Mouse (Mus musculus) kidney, adult 2 months (tissue): ENCODE results near the gene Lpp.

Source experiments
- CTCF ChIP-seq: fragments of 200-500 bp; conservative IDR thresholded peaks from 2 replicates; pipeline ENCODE4 v1.5.1; 2011; ENCODE audit warnings: low read depth, mild to moderate bottlenecking, control low read depth, low read length, moderate library complexity, mixed read lengths; ENCODE audit not compliant: insufficient read depth, insufficient read length
- POLR2A ChIP-seq: fragments of 200-500 bp; IDR thresholded peaks from one replicate; pipeline ENCODE4 v1.6.1; 2011; ENCODE audit warnings: low read depth, low read length, control low read depth

DNA sequence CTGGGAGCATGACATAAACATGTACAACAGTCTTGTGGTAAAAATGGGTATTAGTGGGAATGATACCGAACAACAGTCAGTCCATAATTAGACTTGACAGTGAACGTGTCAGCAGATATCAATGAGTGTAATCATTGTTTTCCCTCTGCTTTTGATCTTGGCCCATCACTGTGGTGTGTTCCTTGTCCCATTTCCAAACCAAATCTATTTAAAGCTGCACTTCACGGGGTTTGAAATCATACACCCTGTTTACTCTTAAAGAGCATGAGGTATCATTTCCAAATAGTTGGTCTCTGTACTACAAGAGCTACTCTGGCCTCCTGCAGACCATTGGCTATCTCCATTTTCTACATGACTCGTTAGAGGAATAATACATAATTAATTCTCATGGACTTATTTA, 168.3 kb downstream of the Lpp start:
- TF ChIP-seq POLR2A (no peak), CTCF (no peak)
